Mouse (Mus musculus) heart, postnatal 0 days (tissue): ENCODE data around the gene Ints3.
"Not testable (repeated sequence)": the region's sequence is repeated elsewhere in the genome, so short reads cannot be mapped to it uniquely, and the experiment has no call there.

Experiments used
- CTCF ChIP-seq: IDR thresholded peaks from 2 replicates; pipeline ENCODE4 v1.5.1; 2016; ENCODE audit warnings: antibody characterized with exemption, control low read depth, low read depth
- EP300 ChIP-seq: IDR thresholded peaks from 2 replicates; pipeline ENCODE4 v1.6.1; 2016; ENCODE audit warnings: antibody characterized with exemption, low read depth

DNA sequence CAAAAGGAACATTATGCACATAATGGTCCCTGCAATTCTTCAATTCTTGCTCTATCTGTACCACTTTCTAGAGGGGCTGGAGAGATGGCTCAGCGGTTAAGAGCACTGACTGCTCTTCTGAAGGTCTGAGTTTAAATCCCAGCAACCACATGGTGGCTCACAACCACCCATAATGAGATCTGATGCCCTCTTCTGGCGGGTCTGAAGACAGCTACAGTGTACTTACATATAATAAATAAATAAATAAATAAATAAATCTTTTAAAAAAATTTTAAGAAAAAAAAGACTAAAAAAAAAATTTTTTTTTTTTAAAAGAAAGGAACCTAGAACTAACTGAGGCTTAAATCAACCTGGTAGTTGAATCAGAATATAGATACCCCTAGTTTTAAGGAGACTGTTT, 90.6 kb downstream of the Ints3 start:
- not testable (repeated sequence) for TF ChIP-seq CTCF, EP300
